Mouse (Mus musculus) embryonic facial prominence, embryonic 14.5 days (tissue): ENCODE measurements around the gene Il11ra2. TPM values are rescaled to one million over a fixed set of nuclear protein-coding genes. Genes with fewer than 3 reads are reported as not detected.
"Not testable (repeated sequence)": the region's sequence is repeated elsewhere in the genome, so short reads cannot be mapped to it uniquely, and the experiment has no call there.

Source experiments
- ATAC-seq: fragments of 200-750 bp; cut with Nextera tagmentation; 2 replicates; pipeline ENCODE4 v1.8.0; 2017; ENCODE audit warnings: low read depth, moderate number of reproducible peaks, moderate TSS enrichment
- DNase-seq: peaks from one replicate; pipeline ENCODE4 v3.0.0-alpha.2; 2015; ENCODE audit warnings: low spot score
- H3K27ac ChIP-seq: fragments of 300-500 bp; sonication (generic); replicated peaks from 2 replicates; pipeline ENCODE4 v1.5.1; 2014; ENCODE audit warnings: low read depth, mild to moderate bottlenecking, low read length, moderate library complexity
- H3K27me3 ChIP-seq: fragments of 300-500 bp; sonication (generic); replicated peaks from 2 replicates; pipeline ENCODE4 v1.6.1; 2014; ENCODE audit warnings: low read length; ENCODE audit not compliant: control insufficient read depth, insufficient read depth
- H3K36me3 ChIP-seq: fragments of 300-500 bp; sonication (generic); 2 replicates; pipeline ENCODE4 v1.6.1; 2014; ENCODE audit warnings: low read length, mixed read lengths; ENCODE audit not compliant: control insufficient read depth, insufficient read depth
- H3K4me1 ChIP-seq: fragments of 300-500 bp; sonication (generic); 2 replicates; pipeline ENCODE4 v1.6.1; 2014; ENCODE audit warnings: antibody characterized with exemption, low read length; ENCODE audit not compliant: control insufficient read depth, insufficient read depth
- H3K4me2 ChIP-seq: fragments of 300-500 bp; sonication (generic); 2 replicates; pipeline ENCODE4 v1.6.1; 2014; ENCODE audit warnings: low read depth, mild to moderate bottlenecking, low read length, moderate library complexity, mixed read lengths
- H3K4me3 ChIP-seq: fragments of 300-500 bp; sonication (generic); 2 replicates; pipeline ENCODE4 v1.5.1; 2014; ENCODE audit warnings: low read depth, mild to moderate bottlenecking, low read length
- H3K9ac ChIP-seq: fragments of 300-500 bp; sonication (generic); 2 replicates; pipeline ENCODE4 v1.6.1; 2014; ENCODE audit warnings: low read depth, mild to moderate bottlenecking, low read length, moderate library complexity, mixed read lengths
- H3K9me3 ChIP-seq: fragments of 300-500 bp; sonication (generic); 2 replicates; pipeline ENCODE4 v1.6.1; 2016; ENCODE audit warnings: low read length; ENCODE audit not compliant: control insufficient read depth
- WGBS: fragments of 180-500 bp; shearing (Covaris S2); extraction: QIAGEN DNeasy Blood & Tissue Kit; methylation state at CpG from one replicate; pipeline ENCODE4 v1.1.7; 2014; 5-methylcytosine and 5-hydroxymethylcytosine counted together
- polyA plus RNA-seq: library from polyadenylated mRNA; unstranded; fragments of >200 nt; fragmentation: Nextera tagmentation; extraction: Ambion mirVana; gene quantifications from 2 replicates; pipeline ENCODE4 v1.2.1, GENCODE M21; 2014

Gene Il11ra2
- 0.17 and 0.21 TPM in 2 replicates for polyA plus RNA-seq

- no CpG with 5 or more reads among the region's 3 CpGs for WGBS
- H3K27ac ChIP-seq, ATAC-seq, H3K36me3 ChIP-seq, H3K4me3 ChIP-seq, H3K9me3 ChIP-seq, H3K9ac ChIP-seq, DNase-seq, H3K4me1 ChIP-seq, H3K27me3 ChIP-seq, H3K4me2 ChIP-seq: not testable (repeated sequence)
These were observed at the start of gene Il11ra2 for GRCm38 (mm10) chr4:42661793-42662192. Gene Il11ra2, minus strand, starts transcription at chr4:42661893.

- H3K9ac ChIP-seq, H3K9me3 ChIP-seq, H3K27ac ChIP-seq, DNase-seq, H3K4me2 ChIP-seq, H3K4me3 ChIP-seq, H3K4me1 ChIP-seq, H3K27me3 ChIP-seq, H3K36me3 ChIP-seq: not testable (repeated sequence)
- ATAC-seq = peak; percentile 82
- WGBS = no CpG with 5 or more reads among the region's 18 CpGs
These were observed 20.5 kb upstream of the Il11ra2 start for GRCm38 (mm10) chr4:42682183-42682524.

- not testable (repeated sequence) for DNase-seq, H3K27ac ChIP-seq, H3K4me3 ChIP-seq, H3K9ac ChIP-seq, H3K9me3 ChIP-seq, H3K4me2 ChIP-seq, H3K4me1 ChIP-seq, H3K27me3 ChIP-seq, H3K36me3 ChIP-seq
- ATAC-seq = peak; percentile 50; the same call in 1 of the 2 replicates
- no CpG with 5 or more reads among the region's 66 CpGs for WGBS
These were observed 19.9 kb upstream of the Il11ra2 start for GRCm38 (mm10) chr4:42681473-42682182.

GRCm38 (mm10) chr4:42680374-42681356, 19.0 kb upstream of the Il11ra2 start:
- not testable (repeated sequence) for H3K36me3 ChIP-seq, DNase-seq, ATAC-seq

GRCm38 (mm10) chr4:42679365-42679764, 17.7 kb upstream of the Il11ra2 start:
- not testable (repeated sequence) for H3K36me3 ChIP-seq, H3K4me1 ChIP-seq, H3K27me3 ChIP-seq, H3K4me2 ChIP-seq, H3K27ac ChIP-seq, H3K9ac ChIP-seq, H3K9me3 ChIP-seq, H3K4me3 ChIP-seq, ATAC-seq, DNase-seq
- WGBS = no CpG with 5 or more reads among the region's 7 CpGs

More at GRCm38 (mm10) chr4:42680374-42681356, 19.0 kb upstream of the Il11ra2 start:
- H3K4me3 ChIP-seq, H3K27me3 ChIP-seq, H3K9ac ChIP-seq, H3K9me3 ChIP-seq, H3K4me2 ChIP-seq, H3K27ac ChIP-seq, H3K4me1 ChIP-seq: not testable (repeated sequence)
- WGBS = no CpG with 5 or more reads among the region's 32 CpGs

GRCm38 (mm10) chr4:42675415-42675814, 13.7 kb upstream of the Il11ra2 start:
- H3K9ac ChIP-seq, H3K4me2 ChIP-seq, H3K4me3 ChIP-seq, H3K27me3 ChIP-seq, DNase-seq, ATAC-seq, H3K27ac ChIP-seq, H3K4me1 ChIP-seq, H3K9me3 ChIP-seq, H3K36me3 ChIP-seq: not testable (repeated sequence)
- no CpG with 5 or more reads among the region's 4 CpGs for WGBS

GRCm38 (mm10) chr4:42654951-42655350, 6.7 kb downstream of the Il11ra2 start, which contains the start of gene Ccl27b:
Gene Ccl27b, plus strand, starts transcription at chr4:42655251.
- H3K4me1 ChIP-seq, H3K4me2 ChIP-seq, DNase-seq, H3K9ac ChIP-seq, H3K36me3 ChIP-seq, H3K4me3 ChIP-seq, H3K27ac ChIP-seq, H3K27me3 ChIP-seq, H3K9me3 ChIP-seq, ATAC-seq: not testable (repeated sequence)
- WGBS = no CpG with 5 or more reads among the region's 9 CpGs

- H3K4me2 ChIP-seq, H3K9me3 ChIP-seq, DNase-seq, H3K27ac ChIP-seq, ATAC-seq, H3K4me1 ChIP-seq, H3K9ac ChIP-seq, H3K4me3 ChIP-seq, H3K36me3 ChIP-seq, H3K27me3 ChIP-seq: not testable (repeated sequence)
- WGBS = no CpG with 5 or more reads among the region's 8 CpGs
These were observed 32.3 kb downstream of the Il11ra2 start, which contains the start of gene Gm2564 for GRCm38 (mm10) chr4:42629419-42629818. Gene Gm2564, plus strand, starts transcription at chr4:42629719.
